Mouse (Mus musculus): ENCODE data around the gene Fam114a1.

DNA sequence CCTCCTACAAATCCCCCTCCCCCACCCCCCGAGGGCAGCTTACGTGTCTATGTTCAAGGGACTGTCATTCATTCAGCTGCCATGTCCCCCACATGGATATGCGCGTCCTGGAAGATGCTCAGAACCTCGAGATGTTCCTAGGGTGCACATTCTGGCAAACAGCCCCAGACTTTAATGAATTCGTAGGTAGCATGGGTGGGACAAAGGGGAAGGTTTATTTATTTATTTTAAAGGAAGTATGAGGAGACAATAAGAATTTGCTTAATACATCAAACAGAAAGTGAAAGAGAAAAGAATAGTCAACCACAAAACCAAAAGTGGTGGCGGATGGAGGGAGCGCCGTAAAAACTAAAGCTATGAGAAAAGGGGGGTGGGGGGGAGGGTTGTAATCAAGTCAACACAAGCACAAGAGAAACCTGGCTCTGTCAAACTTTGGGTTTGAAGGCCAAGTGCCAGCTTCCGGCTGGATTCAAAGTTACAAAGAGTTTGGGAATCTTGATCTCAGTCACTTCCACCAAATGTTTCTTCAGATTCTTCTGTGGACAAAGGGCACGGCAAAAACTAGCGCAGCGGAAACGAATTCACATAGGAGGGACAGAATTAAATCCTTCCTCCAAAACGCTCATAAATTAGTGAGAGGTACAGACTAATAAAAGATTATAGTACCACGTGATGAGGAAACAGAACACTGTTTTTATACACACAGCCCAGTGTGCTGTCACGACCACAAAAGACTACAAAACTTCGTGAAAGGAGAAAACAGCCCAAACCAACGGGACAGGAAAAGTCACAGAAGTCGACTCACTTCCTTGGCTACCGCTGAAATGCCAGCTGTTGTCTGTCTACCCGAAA, 10.7 kb upstream of the Fam114a1 start:
- TF ChIP-seq CTCF (IDR thresholded peaks at IDR 0.05; ENCODE audit: insufficient read depth, low read depth, low read length) (no peak), POLR2A (IDR thresholded peaks at IDR 0.05; ENCODE audit: insufficient read depth, low read depth, low read length) (no peak)
